Mouse (Mus musculus): ENCODE results near the gene Gstm5.

DNA sequence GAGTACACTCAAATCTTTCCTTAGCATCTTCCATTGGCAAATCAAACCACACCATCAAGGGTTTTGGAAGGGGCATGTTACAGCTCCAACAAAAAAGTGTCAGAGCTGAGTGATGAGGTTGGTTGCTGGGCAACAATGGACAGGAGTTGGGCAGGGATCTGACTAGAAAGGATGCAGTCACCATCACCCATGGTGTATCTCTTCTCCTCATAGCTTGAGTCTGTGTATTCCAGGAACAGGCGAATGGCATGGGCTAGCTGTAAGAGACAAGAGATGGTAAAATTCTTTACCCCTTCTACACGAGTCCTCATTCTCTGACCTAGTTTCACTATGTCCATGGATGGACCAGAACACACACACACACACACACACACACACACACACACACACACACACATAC, 35.5 kb downstream of the Gstm5 start:
- no peak for TF ChIP-seq GATA1 (IDR thresholded peaks at IDR 0.05; ENCODE audit: borderline replicate concordance, low read length)
- TF ChIP-seq FLI1 (IDR thresholded peaks at IDR 0.05; ENCODE audit: low read length) = no peak

All from megakaryocyte, embryonic 14.5 days (primary cell).